Mouse (Mus musculus) hindbrain, postnatal 0 days (tissue): ENCODE data around the gene Mgarp. TPM values are rescaled to one million over a fixed set of nuclear protein-coding genes. Genes with fewer than 3 reads are reported as not detected.

Experiments used
- ATAC-seq: fragments of 200-750 bp; cut with Nextera tagmentation; 2 replicates; pipeline ENCODE4 v1.8.0; 2017; ENCODE audit warnings: mild to moderate bottlenecking, moderate TSS enrichment, moderate library complexity
- DNase-seq: peaks from one replicate; pipeline ENCODE4 v3.0.0-alpha.2; 2015; ENCODE audit warnings: low spot score
- H3K27ac ChIP-seq: fragments of 300-500 bp; sonication (generic); 2 replicates; pipeline ENCODE4 v1.5.1; 2014; ENCODE audit warnings: mild to moderate bottlenecking
- H3K27me3 ChIP-seq: fragments of 300-500 bp; sonication (generic); 2 replicates; pipeline ENCODE4 v1.6.1; 2014; ENCODE audit warnings: low read length, mixed read lengths; ENCODE audit not compliant: insufficient read depth
- H3K36me3 ChIP-seq: fragments of 300-500 bp; sonication (generic); 2 replicates; pipeline ENCODE4 v1.6.1; 2014; ENCODE audit warnings: low read length, mixed read lengths; ENCODE audit not compliant: insufficient read depth
- H3K4me1 ChIP-seq: fragments of 300-500 bp; sonication (generic); 2 replicates; pipeline ENCODE4 v1.6.1; 2014; ENCODE audit warnings: antibody characterized with exemption, low read length, mixed read lengths; ENCODE audit not compliant: insufficient read depth
- H3K4me2 ChIP-seq: fragments of 300-500 bp; sonication (generic); 2 replicates; pipeline ENCODE4 v1.6.1; 2014; ENCODE audit warnings: low read depth, mild to moderate bottlenecking, low read length, moderate library complexity, mixed read lengths
- H3K4me3 ChIP-seq: fragments of 300-500 bp; sonication (generic); 2 replicates; pipeline ENCODE4 v1.5.1; 2014; ENCODE audit warnings: low read length
- H3K9ac ChIP-seq: fragments of 300-500 bp; sonication (generic); replicated peaks from 2 replicates; pipeline ENCODE4 v1.6.1; 2014; ENCODE audit warnings: mild to moderate bottlenecking, low read length, moderate library complexity, mixed read lengths
- H3K9me3 ChIP-seq: fragments of 300-500 bp; sonication (generic); 2 replicates; pipeline ENCODE4 v1.6.1; 2016; ENCODE audit warnings: low read length, mixed read lengths
- CTCF ChIP-seq: IDR thresholded peaks from 2 replicates; pipeline ENCODE4 v1.5.1; 2016; ENCODE audit warnings: antibody characterized with exemption, control low read depth, low read depth
- WGBS: fragments of 180-500 bp; shearing (Covaris S2); extraction: QIAGEN DNeasy Blood & Tissue Kit; methylation state at CpG from one replicate; pipeline ENCODE4 v1.1.7; 2014; 5-methylcytosine and 5-hydroxymethylcytosine counted together
- polyA plus RNA-seq: library from polyadenylated mRNA; unstranded; fragments of >200 nt; fragmentation: Nextera tagmentation; extraction: Ambion mirVana; gene quantifications from 2 replicates; pipeline ENCODE4 v1.2.1, GENCODE M21; 2015
- total RNA-seq: library from RNA; depleted of rRNA; stranded (reverse); fragments of >200 nt; gene quantifications from 2 replicates; pipeline ENCODE4 v1.2.3, GENCODE M21; 2014

Gene Mgarp
- total and polyA plus RNA-seq, 2 experiments from 2014 or later: 2.1 to 2.8 TPM

DNA sequence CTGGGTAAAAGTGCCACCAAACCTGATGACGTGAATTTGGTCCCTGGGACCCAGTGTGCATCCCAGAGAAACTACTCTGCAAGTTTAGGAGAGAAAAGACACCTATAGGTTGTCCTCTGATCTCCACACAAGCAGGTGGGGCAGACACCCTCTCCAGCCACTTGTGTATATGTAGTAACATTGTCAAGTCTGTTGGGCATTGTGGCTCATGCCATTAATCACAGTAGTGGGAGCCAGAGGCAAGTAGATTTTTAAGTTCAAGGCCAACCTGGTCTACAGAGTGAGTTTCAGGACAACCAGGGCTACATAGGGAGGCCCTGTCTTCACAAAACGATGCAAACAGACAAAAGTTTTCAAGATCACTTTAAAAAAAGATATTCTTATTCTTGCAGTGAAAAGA lies 24.7 kb downstream of the Mgarp start:
- Histone ChIP-seq H3K4me1 (no peaks in the 10 kb centered on the region), H3K4me2 (no peak overlapping the region), H3K27me3 (no peaks in the 10 kb centered on the region), H3K27ac (no peak overlapping the region), H3K4me3 (no peak overlapping the region), H3K9me3 (no peaks in the 10 kb centered on the region), H3K9ac (no peak overlapping the region), H3K36me3 (no peaks in the 10 kb centered on the region)
- 69% methylated on average over 2 of the region's 2 CpGs for WGBS
- DNase-seq (no peak), ATAC-seq (no peak)
- TF ChIP-seq CTCF: no peak

DNA sequence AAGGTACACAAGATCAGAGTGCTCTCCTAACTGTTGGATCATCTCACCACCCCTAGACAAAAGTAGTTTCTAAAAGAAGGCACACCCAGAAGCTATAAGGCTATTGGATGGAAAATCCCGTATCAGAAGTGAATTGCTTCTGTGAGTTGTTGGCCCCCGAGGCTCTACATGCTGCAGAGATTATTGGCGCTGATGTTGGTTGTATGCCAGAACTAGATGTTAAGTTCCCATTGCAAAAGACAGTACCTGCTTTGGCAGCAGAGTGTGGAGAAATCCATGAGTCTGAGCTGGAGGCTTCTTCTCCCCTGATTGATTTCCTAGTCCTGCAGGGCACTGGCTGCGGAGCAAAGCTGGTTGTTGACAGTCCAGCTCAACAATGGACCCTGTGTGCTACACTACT lies 28.5 kb downstream of the Mgarp start:
- no peak for TF ChIP-seq CTCF
- Histone ChIP-seq H3K4me1 (peaks cover 2% of the 10 kb centered on the region; the same call in 1 of the 2 replicates), H3K4me2 (no peak overlapping the region), H3K36me3 (no peaks in the 10 kb centered on the region), H3K27me3 (no peaks in the 10 kb centered on the region), H3K4me3 (no peak overlapping the region), H3K9ac (no peak overlapping the region), H3K27ac (no peak overlapping the region), H3K9me3 (no peaks in the 10 kb centered on the region)
- ATAC-seq: no peak
- DNase-seq: no peak
- 72% methylated on average over 4 of the region's 4 CpGs for WGBS

DNA sequence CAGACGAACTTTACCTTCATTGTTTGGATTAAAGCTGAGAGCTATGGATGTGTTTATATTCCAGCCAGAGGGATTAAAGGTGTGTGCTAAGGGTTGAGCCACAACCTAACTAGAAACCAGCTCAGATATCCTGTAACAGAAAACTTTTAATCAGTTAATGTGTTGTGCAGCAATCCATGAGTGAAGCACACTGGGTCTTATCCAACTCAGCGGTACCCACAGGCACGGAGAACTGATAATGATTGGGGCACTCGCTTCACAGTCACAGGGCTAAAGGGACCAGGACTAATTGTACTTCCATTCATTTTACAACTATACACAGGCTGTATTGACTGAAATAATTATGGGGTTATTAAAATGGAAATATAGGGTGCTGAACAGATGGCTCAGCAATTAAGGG lies 29.6 kb downstream of the Mgarp start:
- H3K4me1 ChIP-seq: peaks cover 2% of the 10 kb centered on the region; the same call in 1 of the 2 replicates
- no peak overlapping the region for H3K4me3 ChIP-seq
- no peaks in the 10 kb centered on the region for H3K36me3 ChIP-seq
- ATAC-seq (no peak), DNase-seq (no peak)
- H3K4me2 ChIP-seq: no peak overlapping the region
- 61% methylated on average over 4 of the region's 4 CpGs for WGBS
- no peaks in the 10 kb centered on the region for H3K9me3 ChIP-seq
- TF ChIP-seq CTCF: no peak
- no peak overlapping the region for H3K27ac ChIP-seq
- H3K27me3 ChIP-seq: no peaks in the 10 kb centered on the region
- no peak overlapping the region for H3K9ac ChIP-seq

DNA sequence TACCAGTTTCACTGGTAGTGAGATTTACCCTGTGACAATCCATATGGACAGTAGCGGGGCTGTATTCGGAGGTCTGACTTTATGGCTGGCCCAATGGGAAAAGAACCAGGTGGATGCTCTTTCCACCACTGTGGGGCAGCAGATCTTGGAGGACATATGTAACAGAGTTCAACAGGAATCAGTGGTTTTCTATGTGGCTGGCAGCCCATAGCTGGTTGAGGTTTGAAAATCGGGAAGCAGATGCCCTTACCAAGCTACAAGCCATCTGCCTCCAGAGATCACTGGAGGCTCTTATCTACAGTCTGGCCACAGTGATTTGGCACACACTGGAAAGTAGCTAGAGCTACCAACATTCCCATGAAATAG lies 31.0 kb downstream of the Mgarp start:
- Histone ChIP-seq H3K27ac (no peak overlapping the region), H3K9me3 (no peaks in the 10 kb centered on the region), H3K27me3 (no peaks in the 10 kb centered on the region), H3K4me3 (peak overlapping the region; percentile 41), H3K4me2 (peak overlapping the region; percentile 77), H3K4me1 (peaks cover 2% of the 10 kb centered on the region; the same call in 1 of the 2 replicates), H3K36me3 (no peaks in the 10 kb centered on the region), H3K9ac (0 out of 2 replicates have a peak overlapping the region, but pooled peaks have one; percentile 33)
- 5% methylated on average over 3 of the region's 3 CpGs for WGBS
- no peak for DNase-seq
- TF ChIP-seq CTCF: 0 out of 2 replicates have a peak, but pooled peaks have one; percentile 28
- no peak for ATAC-seq

DNA sequence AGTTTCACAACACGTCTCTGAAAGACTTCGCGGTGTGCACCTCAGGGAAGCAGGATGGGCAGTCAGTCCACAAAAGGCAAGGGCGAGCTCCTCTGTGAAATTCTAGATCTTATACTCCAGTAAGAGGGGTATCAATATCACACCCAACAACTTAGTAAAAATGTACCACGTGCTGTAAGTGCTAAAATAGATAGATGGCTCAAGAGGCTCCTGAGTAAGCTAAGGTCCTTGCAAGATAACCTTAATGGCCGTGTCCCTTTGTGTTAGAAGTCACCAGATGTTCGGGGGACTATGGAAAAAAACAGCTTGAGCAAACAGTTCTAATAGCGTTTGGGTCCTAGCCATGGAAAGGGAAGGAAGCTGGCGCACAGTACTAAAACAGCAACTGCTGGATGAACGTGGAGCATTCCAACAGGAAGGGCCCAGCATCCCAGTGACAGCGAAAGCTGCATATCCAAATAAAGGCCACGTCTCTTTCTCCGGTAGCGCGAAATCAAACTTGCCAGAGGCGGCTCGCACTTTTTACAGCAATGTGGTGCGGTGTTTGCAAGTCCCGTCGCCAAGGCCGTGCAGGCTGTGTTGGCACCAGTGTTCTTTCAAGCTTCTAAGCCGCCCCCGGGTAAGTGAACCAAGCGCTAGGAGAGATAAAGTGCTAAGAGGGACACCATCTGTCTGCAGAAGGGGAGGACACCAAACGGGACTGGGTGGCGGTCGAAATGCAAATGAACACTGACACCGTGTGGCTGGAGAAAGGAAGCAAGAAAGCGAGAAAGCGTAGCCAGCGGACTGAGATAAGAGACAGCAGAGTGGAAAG lies 31.6 kb downstream of the Mgarp start:
- H3K9ac ChIP-seq: peak overlapping the region; percentile 33
- peak; percentile 93 for TF ChIP-seq CTCF
- peak overlapping the region; percentile 26; the same call in 1 of the 2 replicates for H3K27ac ChIP-seq
- H3K9me3 ChIP-seq: no peaks in the 10 kb centered on the region
- peak overlapping the region; percentile 77 for H3K4me2 ChIP-seq
- H3K4me1 ChIP-seq: peaks cover 2% of the 10 kb centered on the region; the same call in 1 of the 2 replicates
- 6% methylated on average over 31 of the region's 31 CpGs for WGBS
- peak; percentile 93 for ATAC-seq
- H3K27me3 ChIP-seq: 0 out of 2 replicates have a peak, but pooled peaks cover 4% of the 10 kb centered on the region
- peak overlapping the region; percentile 41 for H3K4me3 ChIP-seq
- H3K36me3 ChIP-seq: no peaks in the 10 kb centered on the region
- DNase-seq: peak; percentile 88

DNA sequence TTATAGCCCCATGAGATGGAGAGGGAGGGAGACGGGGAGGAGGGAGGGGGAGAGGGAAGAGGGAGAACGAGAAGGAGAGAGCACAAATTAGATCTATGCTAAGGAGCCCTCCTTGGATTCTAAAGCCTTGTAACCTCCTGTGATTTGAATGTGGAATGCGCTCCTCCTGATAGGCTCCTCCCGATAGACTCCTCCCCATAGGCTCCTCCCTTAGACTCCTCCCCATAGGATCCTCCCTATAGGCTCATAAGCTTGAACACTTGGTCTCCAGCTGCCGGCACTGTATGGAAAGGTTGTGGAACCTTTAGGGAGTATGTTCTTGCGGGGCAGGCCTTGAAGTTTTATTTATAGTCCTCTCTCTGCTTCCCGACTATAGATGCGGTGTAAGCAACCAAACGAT lies 35.5 kb downstream of the Mgarp start:
- 35% methylated on average over 9 of the region's 9 CpGs for WGBS
- ATAC-seq (no peak), DNase-seq (no peak)
- TF ChIP-seq CTCF: no peak
- peaks cover 7% of the 10 kb centered on the region; the same call in 1 of the 2 replicates for H3K4me1 ChIP-seq
- H3K4me3 ChIP-seq: no peak overlapping the region
- H3K36me3 ChIP-seq: no peaks in the 10 kb centered on the region
- no peak overlapping the region for H3K27ac ChIP-seq
- no peak overlapping the region for H3K4me2 ChIP-seq
- H3K27me3 ChIP-seq: 0 out of 2 replicates have a peak, but pooled peaks cover 4% of the 10 kb centered on the region
- H3K9ac ChIP-seq: no peak overlapping the region
- no peaks in the 10 kb centered on the region for H3K9me3 ChIP-seq
